Mouse (Mus musculus) CD4-positive, CD25-positive, alpha-beta regulatory T cell (primary cell): Measurements from ENCODE around the gene Def6. TPM values are rescaled to one million over a fixed set of nuclear protein-coding genes. Genes with fewer than 3 reads are reported as not detected.

ENCODE experiments used
- polyA plus RNA-seq: library from polyadenylated mRNA; unstranded; fragments of 100-300 nt; shearing (Covaris generic); gene quantifications from one replicate; pipeline ENCODE4 v1.2.1, GENCODE M21; 2017

Gene Def6
- 249 TPM for polyA plus RNA-seq

GRCm38 (mm10) chr17:28207591-28208313 lies at the start of gene Def6:
Gene Def6 (plus strand): TSS chr17:28207778.

GRCm38 (mm10) chr17:28176775-28177539 lies 30.6 kb upstream of the Def6 start, which contains the start of gene Zfp523:
Gene Zfp523 (plus strand): TSS chr17:28177129.

GRCm38 (mm10) chr17:28232475-28233060 lies 25.0 kb downstream of the Def6 start, which contains the start of gene Ppard:
Gene Ppard (plus strand): TSS chr17:28232700.

Other genes starting within 250 kb of the Def6 start
- gene Tcp11, start 127.1 kb upstream of the Def6 start, polyA plus RNA-seq = 0.95 TPM
- not detected for gene Scube3, start 65.6 kb upstream of the Def6 start, polyA plus RNA-seq
- gene Zfp523, start 30.6 kb upstream of the Def6 start, polyA plus RNA-seq = 12.8 TPM
- gene Ppard, start 24.9 kb downstream of the Def6 start, polyA plus RNA-seq = 2.8 TPM
- 39.3 TPM for gene Fance, start 105.7 kb downstream of the Def6 start, polyA plus RNA-seq
- 355 TPM for gene Rpl10a, start 120.7 kb downstream of the Def6 start, polyA plus RNA-seq
- gene Tead3, start 143.0 kb downstream of the Def6 start, polyA plus RNA-seq = 0.37 TPM
- gene Tulp1, start 157.4 kb downstream of the Def6 start, polyA plus RNA-seq = 0.32 TPM